Comparison of ENCODE assay signal across 31 mouse cellular contexts in the genomic region with DNA sequence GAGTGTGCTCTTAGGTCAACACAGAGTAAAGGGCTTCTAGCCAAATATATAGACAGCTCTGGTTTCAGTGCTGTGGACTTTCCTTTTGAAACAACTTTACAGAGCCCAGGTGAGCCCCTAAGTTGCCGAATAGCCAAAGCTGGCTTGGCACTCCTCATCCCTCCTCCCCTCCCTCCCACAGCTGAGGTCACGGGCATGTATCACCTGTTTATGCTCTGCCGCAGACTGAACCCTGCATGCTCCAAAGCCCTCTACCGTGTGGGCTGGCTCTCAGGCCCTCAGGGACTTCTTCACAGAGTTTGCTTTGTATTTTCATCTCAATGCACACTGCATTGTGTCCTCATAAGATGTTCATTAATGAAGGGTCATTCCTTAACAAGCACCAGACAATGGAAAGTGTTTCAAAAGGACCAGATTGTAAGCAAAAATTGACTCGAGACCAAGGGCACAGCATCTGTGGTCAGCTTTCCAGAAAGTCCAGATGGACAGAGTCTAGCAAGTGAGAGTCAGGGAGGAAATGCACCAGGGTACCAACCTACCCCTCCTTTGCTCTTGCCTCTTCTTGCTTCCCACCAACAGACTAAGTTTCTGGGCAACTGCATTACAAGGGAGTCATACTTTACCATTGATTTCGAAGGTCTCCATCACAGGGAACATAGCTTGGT. TPM values are rescaled to one million over a fixed set of nuclear protein-coding genes. Genes with fewer than 3 reads are reported as not detected.
DNase-seq lines count a peak whose midpoint lies in the region; ATAC-seq and TF ChIP-seq lines count a peak whose summit lies in the region.
"Had no signal": no experiment of that assay in that cellular context is flagged by ENCODE, and none has a peak within 500 bp of the region (broad histone marks: within the 10 kb centered on the region; RNA-seq: fewer than 3 reads in every experiment).

No protein-coding gene starts in this region.

- TF ChIP-seq CTCF in cerebellum, adult 2 months (IDR thresholded peaks at IDR 0.05; ENCODE audit: borderline replicate concordance, insufficient read depth, low read depth, low read length) = no peak
- no peak for TF ChIP-seq CTCF in bone marrow macrophage, adult 2 months (IDR thresholded peaks at IDR 0.05; ENCODE audit: low read depth, low read length)
- no peak for TF ChIP-seq CTCF in stomach, postnatal 0 days (IDR thresholded peaks at IDR 0.05; ENCODE audit: low read depth)

- no peaks in the 10 kb centered on the region for H3K9me3 ChIP-seq in stomach, postnatal 0 days (ENCODE audit: control insufficient read depth, low read length)
- H3K9me3 ChIP-seq: intestine, embryonic 15.5 days; limb, embryonic 12.5 days; liver, embryonic 15.5 days; midbrain, embryonic 10.5 days; neural tube, embryonic 12.5 days had no signal

- ATAC-seq in stomach, postnatal 0 days (ENCODE audit: low FRiP score, low TSS enrichment) = no peak
- ATAC-seq: activated CD4-positive, CD25-positive, alpha-beta regulatory T cell, adult 4 months; CD4-positive, CD25-positive, alpha-beta regulatory T cell, adult 4 months; forebrain, postnatal 0 days; hindbrain, embryonic 16.5 days; intestine, embryonic 15.5 days; midbrain, embryonic 16.5 days had no signal

- no peak overlapping the region for H3K4me3 ChIP-seq in cerebellum, adult 2 months (replicated peaks; ENCODE audit: insufficient read depth, low read depth, low read length)
- no peak overlapping the region for H3K4me3 ChIP-seq in bone marrow macrophage, adult 2 months (ENCODE audit: insufficient read depth, low read length)
- H3K4me3 ChIP-seq in stomach, postnatal 0 days (ENCODE audit: low read depth, low read length) = no peak overlapping the region
- H3K4me3 ChIP-seq: erythroblast, embryonic 14.5 days; intestine, embryonic 15.5 days; limb, embryonic 12.5 days; liver, embryonic 15.5 days; midbrain, embryonic 10.5 days; myocyte; neural tube, embryonic 12.5 days had no signal

- TF ChIP-seq EP300 in stomach, postnatal 0 days (optimal IDR thresholded peaks at IDR 0.05) = no peak

- no peak overlapping the region for H3K27ac ChIP-seq in cerebellum, adult 2 months (ENCODE audit: insufficient read depth, low read length)
- peak overlapping the region; percentile 35; the same call in 1 of the 2 replicates for H3K27ac ChIP-seq in bone marrow macrophage, adult 2 months (ENCODE audit: insufficient read depth, low read depth, low read length)
- no peak overlapping the region for H3K27ac ChIP-seq in stomach, postnatal 0 days (replicated peaks)
- H3K27ac ChIP-seq: intestine, embryonic 15.5 days; limb, embryonic 12.5 days; liver, embryonic 15.5 days; midbrain, embryonic 10.5 days; neural tube, embryonic 12.5 days had no signal

- DNase-seq in cerebellum, adult 2 months = peak; percentile 8 to 9
- DNase-seq in cerebellum, adult 9-10 months = no peak
- peak; percentile 4 for DNase-seq in kidney, postnatal 4 days
- DNase-seq in kidney, postnatal 10 days = no peak
- peak; percentile 56 for DNase-seq in A20 (ENCODE audit: low read depth, low spot score)
- no peak for DNase-seq in stomach, postnatal 0 days (ENCODE audit: low spot score)
- DNase-seq: adrenal gland, adult 2 months; adrenal gland, postnatal 36 days; forebrain, postnatal 0 days; gastrocnemius, postnatal 10 days; heart, postnatal 14 days; kidney, adult 2 months; lung, embryonic 14.5 days; lung, postnatal 14 days; thymus, adult 18-20 months; thymus, postnatal 25 days had no signal

- no peaks in the 10 kb centered on the region for H3K27me3 ChIP-seq in cerebellum, adult 2 months (ENCODE audit: control insufficient read depth, insufficient read depth, low read length)
- H3K27me3 ChIP-seq in stomach, postnatal 0 days (ENCODE audit: control insufficient read depth, insufficient read depth, low read length) = no peaks in the 10 kb centered on the region
- H3K27me3 ChIP-seq: intestine, embryonic 15.5 days; limb, embryonic 12.5 days; liver, embryonic 15.5 days; neural tube, embryonic 12.5 days had no signal

- H3K4me2 ChIP-seq in stomach, postnatal 0 days (replicated peaks; ENCODE audit: low read depth) = no peak overlapping the region
- H3K4me2 ChIP-seq: intestine, embryonic 15.5 days; limb, embryonic 12.5 days; liver, embryonic 15.5 days; lung, embryonic 14.5 days; neural tube, embryonic 12.5 days had no signal

- TF ChIP-seq POLR2A in cerebellum, adult 2 months (IDR thresholded peaks at IDR 0.05; ENCODE audit: borderline replicate concordance, insufficient read depth, low read length) = no peak
- TF ChIP-seq POLR2A in bone marrow macrophage, adult 2 months (IDR thresholded peaks at IDR 0.05; ENCODE audit: borderline replicate concordance, low read depth, low read length) = no peak

- no peak overlapping the region for H3K9ac ChIP-seq in stomach, postnatal 0 days (ENCODE audit: low read length)
- H3K9ac ChIP-seq: forebrain, postnatal 0 days; intestine, embryonic 15.5 days; limb, embryonic 12.5 days; liver, embryonic 15.5 days; lung, embryonic 14.5 days; neural tube, embryonic 12.5 days had no signal

- no peaks in the 10 kb centered on the region for H3K36me3 ChIP-seq in stomach, postnatal 0 days (ENCODE audit: control insufficient read depth, insufficient read depth, low read length)
- H3K36me3 ChIP-seq: intestine, embryonic 15.5 days; limb, embryonic 12.5 days; liver, embryonic 15.5 days; midbrain, embryonic 10.5 days; neural tube, embryonic 12.5 days had no signal

- WGBS in cerebellum, adult 2 months = 20% methylated on average over 6 of the region's 6 CpGs
- WGBS in stomach, postnatal 0 days = 64% methylated on average over 6 of the region's 6 CpGs

- peaks cover 5% of the 10 kb centered on the region; the same call in 1 of the 2 replicates for H3K4me1 ChIP-seq in cerebellum, adult 2 months (ENCODE audit: control insufficient read depth, insufficient read depth, low read length)
- peaks cover 50% of the 10 kb centered on the region for H3K4me1 ChIP-seq in bone marrow macrophage, adult 2 months (ENCODE audit: control insufficient read depth, insufficient read depth, low read length)
- no peaks in the 10 kb centered on the region for H3K4me1 ChIP-seq in stomach, postnatal 0 days (replicated peaks; ENCODE audit: control insufficient read depth, insufficient read depth)
- H3K4me1 ChIP-seq: intestine, embryonic 15.5 days; limb, embryonic 12.5 days; liver, embryonic 15.5 days; midbrain, embryonic 10.5 days; neural tube, embryonic 12.5 days had no signal

RNA-seq across cellular contexts. Expression of a gene that starts 0.6 kb away (rescaled TPM):
- polyA plus RNA-seq in cerebellum, adult 2 months (2012; rRNA removed) = 0.10 TPM in 1 of 2 replicates, not detected in the other
- 13.9 and 15.3 TPM in 2 replicates for polyA plus RNA-seq in bone marrow macrophage, adult 2 months (2012; ENCODE audit: insufficient read depth, insufficient read length, missing spikeins)
- polyA plus RNA-seq in stomach, postnatal 0 days (2015; fragmentation: Nextera tagmentation; extraction: Ambion mirVana) = 0.07 and 0.21 TPM in 2 replicates
- polyA plus RNA-seq: activated CD4-positive, CD25-positive, alpha-beta regulatory T cell, adult 4 months; adrenal gland, adult 2 months; cortical plate, adult 2 months; embryonic facial prominence, embryonic 14.5 days; forebrain, postnatal 0 days; heart, embryonic 14.5 days; limb, embryonic 12.5 days; midbrain, embryonic 10.5 days; myocyte; neural tube, embryonic 12.5 days had no signal

Comparison
In these comparisons a context has a peak if more than half of its experiments do, and no peak if none do; other contexts are left out.
1. DNase-seq: peak in cerebellum, adult 2 months (2 of 2), kidney, postnatal 4 days (2 of 2) and A20 (single experiment); none in cerebellum, adult 9-10 months (single experiment), kidney, postnatal 10 days (single experiment) and stomach, postnatal 0 days (single experiment).
2. RNA of a gene that starts 0.6 kb away (polyA plus RNA-seq): 13.9 to 15.3 TPM in bone marrow macrophage, adult 2 months; 0.07 to 0.21 TPM in stomach, postnatal 0 days and 0.10 TPM in cerebellum, adult 2 months; every median in the first group is over 10 times any median in the second.